Mouse (Mus musculus): ENCODE data around the gene Mfap4. TPM values are rescaled to one million over a fixed set of nuclear protein-coding genes. Genes with fewer than 3 reads are reported as not detected.

Gene Mfap4
- total and polyA plus RNA-seq, 2 experiments from 2014 or later, result 39.1 to 54.5 TPM

DNA sequence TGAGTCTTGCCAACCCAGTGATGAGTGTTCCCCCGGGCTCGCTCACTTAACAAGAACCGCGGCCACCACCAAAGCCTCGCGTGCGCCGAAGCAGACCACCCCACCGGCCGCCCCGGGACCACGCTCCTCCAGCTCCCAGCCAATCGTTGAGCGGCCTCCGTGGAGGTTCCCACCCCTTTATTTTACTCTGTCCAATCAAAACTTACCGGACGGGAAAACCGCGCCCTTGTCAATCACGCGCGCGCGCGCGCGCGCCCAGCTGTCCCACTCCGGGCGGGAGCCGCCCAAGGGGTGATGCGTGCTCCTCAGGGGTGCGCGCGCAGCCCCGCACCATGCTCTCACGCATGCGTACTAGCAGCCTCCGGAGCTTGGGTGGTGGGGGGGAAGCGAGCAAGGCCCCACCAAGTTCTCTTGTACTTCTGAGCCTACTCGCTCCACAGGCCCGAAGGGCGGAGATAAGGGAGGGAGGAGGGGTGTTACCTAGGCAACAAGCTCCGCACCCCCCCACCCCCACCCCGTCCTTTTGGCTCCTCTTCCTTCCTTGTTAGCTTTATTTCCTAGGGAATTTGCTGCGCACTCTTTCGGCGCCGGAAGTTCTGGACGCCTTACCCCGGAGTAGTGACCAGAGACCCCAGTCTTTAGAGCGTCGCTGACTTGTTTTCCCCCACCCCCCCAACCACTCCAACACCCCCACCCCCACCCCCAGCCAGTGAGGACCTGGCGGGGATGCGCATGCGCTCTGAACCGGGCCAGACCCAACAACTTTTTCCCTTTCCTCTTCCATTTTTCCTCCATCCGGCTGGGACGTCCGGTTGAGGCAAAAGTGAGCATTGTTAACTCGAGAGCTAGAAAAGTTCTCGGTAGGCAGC, 9.1 kb downstream of the Mfap4 start, which contains the start of gene Mapk7:
TSS of gene Mapk7 (minus strand) at position 278 of the 869 bp plus-strand sequence.
- peaks cover 27% of the 10 kb centered on the region for H3K36me3 ChIP-seq (replicated peaks; ENCODE audit: control insufficient read depth, insufficient read depth, low read length)
- no peak for TF ChIP-seq CTCF (IDR thresholded peaks at IDR 0.05; ENCODE audit: low read depth)
- TF ChIP-seq EP300 (IDR thresholded peaks at IDR 0.05; ENCODE audit: low read depth), result no peak
- H3K4me1 ChIP-seq (ENCODE audit: control insufficient read depth, insufficient read depth), result peaks cover 12% of the 10 kb centered on the region; the same call in 1 of the 2 replicates
- H3K9me3 ChIP-seq (replicated peaks; ENCODE audit: control insufficient read depth, low read length), result no peaks in the 10 kb centered on the region
- ATAC-seq (ENCODE audit: insufficient read depth, low read depth) (peak; percentile 97), DNase-seq (ENCODE audit: low spot score) (peak; percentile 98)
- under 1% methylated on average over 61 of the region's 62 CpGs for WGBS
- H3K4me2 ChIP-seq (ENCODE audit: low read depth, low read length), result peak within 1 kb of the TSS; percentile 70
- H3K9ac ChIP-seq (replicated peaks; ENCODE audit: low read depth, low read length), result peak within 1 kb of the TSS; percentile 61
- peak within 1 kb of the TSS; percentile 69 for H3K4me3 ChIP-seq (ENCODE audit: low read depth, low read length)
- no peaks in the 10 kb centered on the region for H3K27me3 ChIP-seq (ENCODE audit: control insufficient read depth, insufficient read depth, low read length)
- H3K27ac ChIP-seq (ENCODE audit: low read depth), result peak within 1 kb of the TSS; percentile 87

GRCm38 (mm10) chr11:61495528-61495927, 10.3 kb downstream of the Mfap4 start:
- Histone ChIP-seq H3K4me1 (ENCODE audit: control insufficient read depth, insufficient read depth) (peaks cover 12% of the 10 kb centered on the region; the same call in 1 of the 2 replicates), H3K36me3 (replicated peaks; ENCODE audit: control insufficient read depth, insufficient read depth, low read length) (peaks cover 16% of the 10 kb centered on the region), H3K27me3 (ENCODE audit: control insufficient read depth, insufficient read depth, low read length) (no peaks in the 10 kb centered on the region), H3K4me2 (ENCODE audit: low read depth, low read length) (no peak overlapping the region), H3K4me3 (ENCODE audit: low read depth, low read length) (no peak overlapping the region), H3K9me3 (replicated peaks; ENCODE audit: control insufficient read depth, low read length) (no peaks in the 10 kb centered on the region), H3K27ac (ENCODE audit: low read depth) (no peak overlapping the region), H3K9ac (replicated peaks; ENCODE audit: low read depth, low read length) (no peak overlapping the region)
- ATAC-seq (ENCODE audit: insufficient read depth, low read depth) (no peak), DNase-seq (ENCODE audit: low spot score) (no peak)
- TF ChIP-seq CTCF (IDR thresholded peaks at IDR 0.05; ENCODE audit: low read depth) (no peak), EP300 (IDR thresholded peaks at IDR 0.05; ENCODE audit: low read depth) (no peak)
- 81% methylated on average over 2 of the region's 2 CpGs for WGBS

DNA sequence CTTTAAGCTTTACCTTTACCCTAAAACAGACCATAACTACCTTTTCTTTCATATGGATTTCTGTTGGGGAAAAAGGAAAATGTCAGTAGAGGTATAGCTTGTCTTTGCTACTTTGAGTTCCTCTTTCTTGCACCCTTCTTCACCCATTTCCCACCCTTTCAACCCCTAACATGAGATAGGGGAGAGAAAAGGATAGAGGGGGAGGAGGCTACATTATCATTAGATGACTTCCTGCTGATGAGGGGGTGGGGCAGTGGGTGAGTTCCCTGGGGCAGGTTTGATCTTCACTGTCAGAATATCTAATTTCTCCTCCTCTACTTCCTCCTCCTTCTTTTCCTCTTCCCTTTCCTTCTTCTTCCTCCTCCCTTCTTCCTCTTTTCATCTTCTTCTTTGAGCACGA, 12.3 kb downstream of the Mfap4 start:
- Histone ChIP-seq H3K27ac (ENCODE audit: low read depth) (no peak overlapping the region), H3K9ac (replicated peaks; ENCODE audit: low read depth, low read length) (no peak overlapping the region), H3K27me3 (ENCODE audit: control insufficient read depth, insufficient read depth, low read length) (no peaks in the 10 kb centered on the region), H3K4me2 (ENCODE audit: low read depth, low read length) (no peak overlapping the region), H3K4me1 (ENCODE audit: control insufficient read depth, insufficient read depth) (peaks cover 10% of the 10 kb centered on the region; the same call in 1 of the 2 replicates), H3K4me3 (ENCODE audit: low read depth, low read length) (no peak overlapping the region), H3K9me3 (replicated peaks; ENCODE audit: control insufficient read depth, low read length) (no peaks in the 10 kb centered on the region), H3K36me3 (replicated peaks; ENCODE audit: control insufficient read depth, insufficient read depth, low read length) (no peaks in the 10 kb centered on the region)
- 68% methylated on average over 1 of the region's 1 CpGs for WGBS
- no peak for DNase-seq (ENCODE audit: low spot score)
- TF ChIP-seq EP300 (IDR thresholded peaks at IDR 0.05; ENCODE audit: low read depth) (no peak), CTCF (IDR thresholded peaks at IDR 0.05; ENCODE audit: low read depth) (no peak)
- ATAC-seq (ENCODE audit: insufficient read depth, low read depth), result no peak

DNA sequence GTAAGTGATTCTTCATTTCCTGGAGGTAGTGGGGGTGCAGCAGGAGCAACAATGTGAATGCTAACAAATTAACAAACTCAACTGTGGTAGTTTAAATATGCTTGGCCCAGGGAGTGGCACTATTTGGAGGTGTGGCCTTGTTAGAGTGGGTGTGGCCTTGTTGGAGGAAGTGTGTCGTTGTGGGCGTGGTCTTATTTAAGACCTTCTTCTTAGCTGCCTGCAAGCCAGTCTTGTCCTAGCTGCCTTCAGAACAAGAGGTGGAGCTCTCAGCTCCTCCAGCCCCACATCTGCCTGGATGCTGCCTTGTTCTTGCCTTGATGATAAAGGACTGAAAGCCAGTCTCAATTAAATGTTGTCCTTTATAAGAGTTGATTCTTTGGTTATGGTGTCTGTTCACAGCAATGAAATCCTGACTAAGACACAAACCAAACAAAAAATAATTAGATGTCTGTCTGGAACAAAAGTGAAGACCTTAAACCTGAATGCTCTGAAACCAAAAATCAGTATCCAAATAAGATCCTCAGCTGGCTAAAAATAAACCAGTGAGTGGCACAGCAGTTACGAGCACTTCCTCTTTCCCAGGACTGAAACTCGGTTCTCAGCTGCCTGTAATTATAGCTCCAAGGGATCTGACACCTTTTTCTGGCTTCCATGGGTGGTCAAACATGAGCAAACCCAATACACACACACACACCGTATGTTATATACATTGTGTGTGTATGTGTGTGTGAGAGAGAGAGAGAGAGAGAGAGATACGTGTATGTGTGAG, 13.7 kb downstream of the Mfap4 start:
- no peak overlapping the region for H3K9ac ChIP-seq (replicated peaks; ENCODE audit: low read depth, low read length)
- no peak overlapping the region for H3K4me2 ChIP-seq (ENCODE audit: low read depth, low read length)
- DNase-seq (ENCODE audit: low spot score) (no peak), ATAC-seq (ENCODE audit: insufficient read depth, low read depth) (no peak)
- H3K9me3 ChIP-seq (replicated peaks; ENCODE audit: control insufficient read depth, low read length), result no peaks in the 10 kb centered on the region
- no peak overlapping the region for H3K4me3 ChIP-seq (ENCODE audit: low read depth, low read length)
- H3K27me3 ChIP-seq (ENCODE audit: control insufficient read depth, insufficient read depth, low read length), result no peaks in the 10 kb centered on the region
- H3K4me1 ChIP-seq (ENCODE audit: control insufficient read depth, insufficient read depth), result no peaks in the 10 kb centered on the region
- H3K36me3 ChIP-seq (replicated peaks; ENCODE audit: control insufficient read depth, insufficient read depth, low read length), result no peaks in the 10 kb centered on the region
- TF ChIP-seq CTCF (IDR thresholded peaks at IDR 0.05; ENCODE audit: low read depth) (no peak), EP300 (IDR thresholded peaks at IDR 0.05; ENCODE audit: low read depth) (no peak)
- WGBS, result 39% methylated on average over 6 of the region's 6 CpGs
- H3K27ac ChIP-seq (ENCODE audit: low read depth), result peak overlapping the region; percentile 36

GRCm38 (mm10) chr11:61503933-61504332, 18.7 kb downstream of the Mfap4 start:
- Histone ChIP-seq H3K27ac (ENCODE audit: low read depth) (no peak overlapping the region), H3K36me3 (replicated peaks; ENCODE audit: control insufficient read depth, insufficient read depth, low read length) (no peaks in the 10 kb centered on the region), H3K4me1 (ENCODE audit: control insufficient read depth, insufficient read depth) (no peaks in the 10 kb centered on the region), H3K4me3 (ENCODE audit: low read depth, low read length) (no peak overlapping the region), H3K4me2 (ENCODE audit: low read depth, low read length) (no peak overlapping the region), H3K9ac (replicated peaks; ENCODE audit: low read depth, low read length) (no peak overlapping the region), H3K27me3 (ENCODE audit: control insufficient read depth, insufficient read depth, low read length) (no peaks in the 10 kb centered on the region), H3K9me3 (replicated peaks; ENCODE audit: control insufficient read depth, low read length) (no peaks in the 10 kb centered on the region)
- 81% methylated on average over 8 of the region's 8 CpGs for WGBS
- ATAC-seq (ENCODE audit: insufficient read depth, low read depth), result no peak
- no peak for DNase-seq (ENCODE audit: low spot score)
- TF ChIP-seq EP300 (IDR thresholded peaks at IDR 0.05; ENCODE audit: low read depth), result no peak
- TF ChIP-seq CTCF (IDR thresholded peaks at IDR 0.05; ENCODE audit: low read depth), result no peak
